Mouse (Mus musculus) myocyte (in vitro differentiated cells): ENCODE measurements around the gene Rsph14.

Source experiments
- CEBPB ChIP-seq: IDR thresholded peaks from 2 replicates; pipeline ENCODE4 v1.6.1; 2011; ENCODE audit warnings: mild to moderate bottlenecking, moderate library complexity; ENCODE audit not compliant: poor library complexity, insufficient read depth, severe bottlenecking
- E2F4 ChIP-seq: IDR thresholded peaks from one replicate; pipeline ENCODE4 v1.6.1; 2011; ENCODE audit warnings: mild to moderate bottlenecking, control low read depth, moderate library complexity; ENCODE audit not compliant: insufficient read depth
- MAX ChIP-seq: IDR thresholded peaks from one replicate; pipeline ENCODE4 v1.6.1; 2011; ENCODE audit warnings: low read depth, mild to moderate bottlenecking, control low read depth
- MYOD1 ChIP-seq, 3 experiments: IDR thresholded peaks; one replicate each; pipeline ENCODE4 v1.6.1; 2011; ENCODE audit warnings: control low read depth in 2 of 3, low read depth in 2 of 3, mild to moderate bottlenecking in 2 of 3, moderate library complexity in 1 of 3; ENCODE audit not compliant: insufficient read length in 2 of 3, control insufficient read depth in 1 of 3
- MYOG ChIP-seq, 3 experiments: IDR thresholded peaks; one replicate each; pipeline ENCODE4 v1.6.1; 2011; ENCODE audit warnings: control low read depth in 2 of 3, low read depth in 2 of 3, mild to moderate bottlenecking in 2 of 3; ENCODE audit not compliant: insufficient read length in 2 of 3, control insufficient read depth in 1 of 3, insufficient read depth in 1 of 3
- POLR2A ChIP-seq: IDR thresholded peaks from one replicate; pipeline ENCODE4 v1.6.1; 2011; ENCODE audit warnings: low read depth, mild to moderate bottlenecking, control low read depth, moderate library complexity; ENCODE audit not compliant: insufficient read length
- POLR2AphosphoS2 ChIP-seq: IDR thresholded peaks from one replicate; pipeline ENCODE4 v1.6.1; 2011; ENCODE audit warnings: low read depth, control low read depth; ENCODE audit not compliant: insufficient read length
- REST ChIP-seq: IDR thresholded peaks from one replicate; pipeline ENCODE4 v1.6.1; 2011; ENCODE audit warnings: mild to moderate bottlenecking, control low read depth, moderate library complexity; ENCODE audit not compliant: insufficient read depth, insufficient read length
- SRF ChIP-seq: IDR thresholded peaks from one replicate; pipeline ENCODE4 v1.6.1; 2011; ENCODE audit warnings: low read depth; ENCODE audit not compliant: control insufficient read depth, insufficient read length
- TCF12 ChIP-seq: IDR thresholded peaks from one replicate; pipeline ENCODE4 v1.6.1; 2011; ENCODE audit warnings: mild to moderate bottlenecking, control low read depth; ENCODE audit not compliant: poor library complexity, insufficient read depth, severe bottlenecking
- USF1 ChIP-seq: IDR thresholded peaks from one replicate; pipeline ENCODE4 v1.6.1; 2011; ENCODE audit warnings: low read depth, mild to moderate bottlenecking, control low read depth, moderate library complexity

DNA sequence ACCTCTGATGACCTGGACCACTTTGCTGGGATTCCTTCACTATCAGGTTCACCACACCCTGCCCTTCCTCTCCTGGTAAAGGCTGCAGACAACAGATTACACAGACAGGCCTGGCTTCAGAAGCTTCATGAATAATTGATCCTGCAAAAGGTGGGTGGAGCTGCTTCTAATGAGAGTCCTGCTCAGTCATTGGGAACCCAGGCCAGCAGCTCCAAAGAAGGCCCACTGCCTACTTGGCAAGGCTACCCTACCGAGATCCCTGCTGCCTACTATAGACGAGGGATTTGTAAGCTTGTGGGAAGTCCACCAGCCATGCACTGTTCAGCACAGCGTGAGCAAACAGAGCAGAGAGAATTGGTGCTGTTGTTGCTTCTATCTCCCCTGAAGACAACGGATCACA lies 23.9 kb upstream of the Rsph14 start:
- TF ChIP-seq CEBPB (no peak), POLR2AphosphoS2 (no peak), MYOD1 (IDR thresholded peaks at IDR 0.05; ENCODE audit: control insufficient read depth in 1 of 3, insufficient read length in 2 of 3, low read depth in 2 of 3) (no peak), POLR2A (no peak), E2F4 (no peak), USF1 (no peak), SRF (no peak), MAX (no peak), TCF12 (no peak), MYOG (IDR thresholded peaks at IDR 0.05; ENCODE audit: control insufficient read depth in 1 of 3, insufficient read depth in 1 of 3, insufficient read length in 2 of 3, low read depth in 2 of 3) (no peak), REST (no peak)
